Mouse (Mus musculus): Measurements from ENCODE around the gene Apoe.

The Apoe gene

GRCm38 (mm10) chr7:19663940-19664339, 35.0 kb downstream of the Apoe start:
- peak; percentile 6 for DNase-seq

DNA sequence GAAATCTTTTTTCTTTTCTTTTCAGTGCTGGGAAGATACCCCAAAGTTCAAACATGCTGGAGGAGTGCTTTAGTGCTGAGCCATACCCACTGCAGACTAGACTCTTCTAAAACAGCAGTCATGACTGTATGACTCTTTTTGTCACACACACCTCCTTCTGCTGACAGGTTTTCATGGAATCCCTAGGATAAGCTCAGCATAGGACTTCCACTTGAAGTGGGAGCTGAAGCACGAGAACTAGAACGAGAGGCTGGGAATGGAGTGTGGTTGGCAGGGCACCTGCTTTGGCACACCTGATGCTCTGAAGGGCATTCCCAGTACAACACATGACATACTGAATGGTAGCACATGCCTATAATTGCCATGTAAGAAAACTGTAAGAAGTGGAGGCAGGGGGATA, 46.4 kb downstream of the Apoe start:
- no peak for DNase-seq

- no peak for DNase-seq
Measured at GRCm38 (mm10) chr7:19651063-19651786, 47.8 kb downstream of the Apoe start.

All from thymus, postnatal 25 days (tissue).